Mouse (Mus musculus) gastrocnemius, postnatal 36 days (tissue): ENCODE measurements around the gene Gal3st3. TPM values are rescaled to one million over a fixed set of nuclear protein-coding genes. Genes with fewer than 3 reads are reported as not detected.
"Not testable (repeated sequence)": the region's sequence is repeated elsewhere in the genome, so short reads cannot be mapped to it uniquely, and the experiment has no call there.

ENCODE experiments used
- DNase-seq, 2 experiments: peaks; one replicate each; pipeline ENCODE4 v3.0.0; 2022
- intact Hi-C: fragments of 180-260 bp; cut with DNase I; formaldehyde crosslinking; loops from one replicate; pipeline ENCODE4 v1.15.1; 2025
- total RNA-seq, 2 experiments: library from RNA; stranded (reverse); gene quantifications; 2 replicates each; pipeline ENCODE4 v1.2.3; 2021

The Gal3st3 gene
- total RNA-seq, 2 experiments from 2014 or later: 0.10 TPM; not detected in 1

DNA sequence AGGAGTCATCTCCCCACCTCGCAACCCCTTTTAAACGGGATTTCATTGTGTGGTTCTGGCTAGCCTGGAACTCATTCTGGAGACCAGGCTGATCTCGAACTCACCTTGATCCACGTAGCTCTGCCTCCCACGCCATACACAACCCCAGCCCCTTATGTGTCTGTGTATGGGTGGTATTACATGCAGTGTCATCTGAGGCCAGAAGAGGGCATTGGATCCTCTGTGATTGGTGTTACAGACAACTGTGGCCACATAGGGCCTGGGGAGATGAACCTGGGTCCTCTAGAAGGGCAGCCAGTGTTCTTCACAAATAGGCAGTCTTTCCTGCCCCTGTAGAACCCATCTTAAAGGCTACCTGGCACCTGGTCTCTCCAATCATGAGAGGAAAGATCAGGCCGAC is 8.1 kb downstream of the Gal3st3 start:
- DNase-seq: no peak
- intact Hi-C loops: no loop called here

DNA sequence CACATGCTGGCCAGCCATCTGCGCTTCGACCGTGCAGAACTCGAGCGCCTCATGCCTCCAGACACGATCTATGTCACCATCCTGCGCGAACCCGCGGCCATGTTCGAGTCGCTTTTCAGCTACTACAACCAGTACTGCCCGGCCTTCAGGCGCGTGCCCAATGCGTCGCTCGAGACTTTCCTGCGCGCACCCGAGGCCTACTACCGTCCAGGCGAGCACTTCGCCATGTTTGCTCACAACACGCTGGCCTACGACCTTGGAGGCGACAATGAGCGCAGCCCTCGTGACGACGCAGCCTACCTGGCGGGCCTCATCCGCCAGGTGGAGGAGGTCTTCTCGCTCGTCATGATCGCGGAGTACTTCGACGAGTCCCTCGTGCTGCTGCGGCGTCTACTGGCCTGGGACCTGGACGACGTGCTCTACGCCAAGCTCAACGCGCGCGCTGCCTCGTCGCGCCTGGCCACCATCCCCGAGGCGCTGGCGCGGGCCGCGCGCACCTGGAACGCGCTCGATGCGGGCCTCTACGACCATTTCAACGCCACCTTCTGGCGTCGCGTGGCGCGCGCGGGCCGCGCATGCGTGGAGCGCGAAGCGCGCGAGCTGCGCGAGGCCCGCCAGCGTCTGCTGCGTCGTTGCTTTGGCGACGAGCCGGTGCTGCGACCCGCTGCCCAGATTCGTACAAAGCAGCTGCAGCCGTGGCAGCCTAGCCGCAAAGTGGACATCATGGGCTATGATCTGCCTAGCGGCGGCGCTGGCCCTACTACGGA is 9.0 kb downstream of the Gal3st3 start:
- intact Hi-C loops: no loop called here
- no peak for DNase-seq

DNA sequence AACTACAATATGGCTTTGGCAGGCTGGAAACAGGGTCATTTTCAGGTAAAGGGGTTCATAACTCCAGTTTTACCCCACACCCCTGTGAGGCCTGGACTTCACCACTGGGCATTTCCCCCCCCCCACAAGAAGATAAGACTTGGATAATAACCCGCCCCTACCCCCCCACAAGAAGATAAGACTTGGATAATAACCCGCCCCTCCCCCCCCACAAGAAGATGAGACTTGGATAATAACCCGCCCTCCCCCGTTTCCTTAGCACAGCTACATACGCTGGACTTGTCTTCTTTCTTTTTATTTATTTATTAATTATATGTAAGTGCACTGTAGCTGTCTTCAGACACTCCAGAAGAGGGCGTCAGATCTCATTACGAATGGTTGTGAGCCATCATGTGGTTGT is 10.9 kb downstream of the Gal3st3 start:
- intact Hi-C loops: no loop called here
- DNase-seq: no peak

DNA sequence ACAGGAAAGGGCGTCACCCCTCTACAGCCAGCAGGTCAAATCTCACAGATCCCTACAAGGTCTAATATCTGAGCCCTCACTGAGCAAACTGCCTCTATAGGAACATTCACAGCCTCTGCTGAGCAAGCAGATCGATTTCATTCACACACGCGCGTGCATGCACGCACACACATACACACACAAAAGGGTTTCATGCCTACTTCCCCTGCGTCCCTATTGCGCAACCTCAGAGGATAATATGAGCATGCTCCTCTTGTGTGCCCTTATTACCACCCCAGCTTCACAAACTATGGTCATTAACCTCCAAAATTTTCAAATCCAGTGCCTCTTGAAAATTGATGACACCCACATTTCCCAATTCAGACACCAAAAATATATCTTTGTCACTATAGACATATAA is 15.1 kb downstream of the Gal3st3 start:
- no peak for DNase-seq
- intact Hi-C loops: no loop called here

DNA sequence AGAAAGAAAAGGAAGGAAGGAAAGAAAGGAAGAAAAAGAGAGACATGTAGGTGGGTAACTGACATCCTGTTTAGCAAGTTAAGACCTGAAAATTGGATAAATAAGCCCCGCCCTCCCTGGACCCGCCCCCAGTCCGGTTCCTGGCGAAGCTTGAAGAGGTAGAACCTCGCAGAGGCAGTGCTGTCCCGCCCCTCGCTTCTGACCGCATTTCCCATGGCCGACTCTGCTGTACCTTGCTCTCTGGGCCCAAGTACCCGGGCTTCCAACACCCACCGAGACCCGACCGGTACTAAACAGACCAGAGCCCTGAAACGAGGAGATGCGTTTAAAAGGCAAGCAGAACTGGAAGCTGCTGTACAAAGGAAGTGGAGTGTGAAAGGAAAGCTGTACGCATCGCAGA is 25.7 kb downstream of the Gal3st3 start:
- intact Hi-C loops: no loop called here

DNA sequence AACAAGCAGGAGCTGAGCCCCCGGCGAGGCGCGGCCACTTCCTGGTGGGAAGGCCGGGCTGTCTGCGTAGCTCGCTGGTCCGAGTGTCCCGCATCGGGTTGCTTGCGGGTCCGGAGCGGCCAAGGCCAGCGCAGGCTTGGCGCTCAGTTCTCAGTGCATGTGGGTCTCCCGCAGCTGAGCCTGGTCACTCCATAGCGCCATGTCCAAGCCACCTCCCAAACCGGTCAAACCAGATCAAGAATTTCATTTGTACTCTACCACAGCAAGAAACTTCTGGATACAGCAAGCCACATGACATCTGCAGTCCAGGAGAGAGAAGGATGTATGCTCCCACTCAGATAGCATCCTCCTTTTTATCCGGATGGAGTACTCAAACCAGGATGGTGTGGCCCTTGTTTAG is 29.8 kb downstream of the Gal3st3 start:
- DNase-seq: no peak
- intact Hi-C loops: no loop called here

More for the DNA sequence above, 25.7 kb downstream of the Gal3st3 start:
- DNase-seq: no peak

DNA sequence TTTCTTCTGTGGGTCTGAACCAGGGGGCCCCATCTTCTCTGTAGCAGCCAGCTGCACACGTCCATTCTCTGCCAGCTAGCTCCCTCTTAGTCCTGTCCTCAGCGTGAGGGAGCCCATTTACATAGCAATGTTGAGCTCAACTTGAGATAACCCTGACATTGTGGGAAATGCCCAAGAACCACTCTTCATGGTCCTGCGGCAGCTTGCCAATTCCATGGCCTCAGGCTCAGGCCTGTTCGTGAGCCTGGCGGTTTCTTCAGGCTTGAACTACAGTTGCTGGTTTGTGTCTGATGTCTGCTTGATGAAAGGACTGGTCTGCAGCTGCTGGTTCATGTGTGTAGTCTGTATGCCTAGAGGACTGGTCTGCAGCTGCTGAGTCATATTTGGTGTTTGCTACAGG is 36.6 kb downstream of the Gal3st3 start:
- intact Hi-C loops: no loop called here
- DNase-seq: no peak

DNA sequence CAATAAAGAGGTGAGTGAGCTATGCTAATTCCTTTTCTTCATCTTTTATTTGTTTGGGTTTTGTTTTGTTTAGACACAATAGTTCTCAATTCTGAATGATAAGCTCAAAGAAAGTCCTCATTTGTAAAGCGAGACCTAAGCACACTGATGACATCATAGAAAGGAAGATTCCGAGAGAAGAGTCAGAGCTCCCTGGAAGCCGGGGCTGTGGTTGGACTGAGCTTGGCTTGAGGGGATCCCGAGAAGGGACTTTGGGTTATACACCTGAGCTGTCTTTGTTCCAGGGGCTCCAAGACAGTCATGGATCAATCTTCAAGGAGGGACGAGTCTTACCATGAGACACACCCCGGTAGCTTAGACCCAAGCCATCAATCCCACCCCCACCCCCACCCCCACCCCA is 37.3 kb downstream of the Gal3st3 start, which contains the start of gene Catsper1:
TSS of gene Catsper1 (plus strand) at position 301 of the 400 bp plus-strand sequence.
- intact Hi-C loops: no loop called here
- no peak for DNase-seq

DNA sequence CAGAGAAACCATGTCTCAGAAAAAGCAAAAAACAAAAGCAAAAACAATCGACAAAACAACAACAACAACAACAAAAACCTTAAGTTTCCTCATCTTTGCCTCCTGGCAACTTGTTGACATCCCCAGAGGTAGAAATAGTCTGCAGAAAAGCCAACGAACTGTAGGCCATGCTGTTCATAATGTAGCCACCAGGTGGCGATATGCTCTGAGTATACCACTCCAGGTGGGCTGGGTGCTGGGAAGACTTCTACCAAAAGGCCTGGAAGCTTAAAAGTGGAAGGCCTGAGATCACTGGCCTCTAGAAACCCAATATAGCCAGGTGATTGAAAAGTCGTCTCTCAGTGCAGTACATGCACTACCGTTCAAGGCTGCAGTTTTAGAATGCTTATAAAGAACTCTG is 39.8 kb downstream of the Gal3st3 start:
- DNase-seq: peak; percentile 73 to 74
- intact Hi-C loops: no loop called here

DNA sequence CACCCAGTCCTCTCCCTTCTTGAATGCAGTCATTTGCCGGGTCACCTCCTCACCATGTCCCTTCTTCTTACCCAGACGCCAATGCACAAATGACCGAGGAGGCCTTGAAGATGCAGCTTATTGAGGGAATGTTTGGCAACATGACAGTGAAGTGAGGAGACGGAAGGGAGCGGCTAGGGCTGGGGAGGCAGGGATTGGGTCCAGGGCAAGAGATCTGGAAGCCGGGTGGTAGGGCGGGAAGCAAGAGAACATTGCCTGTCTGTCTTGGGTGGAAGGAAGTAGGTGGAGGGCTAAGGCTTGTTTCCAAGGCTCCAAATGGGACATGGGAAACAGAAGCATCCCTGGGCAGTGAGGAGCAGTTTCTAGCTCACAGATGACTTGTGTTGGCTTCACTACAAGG is 43.2 kb downstream of the Gal3st3 start:
- intact Hi-C loops: no loop called here
- no peak for DNase-seq

DNA sequence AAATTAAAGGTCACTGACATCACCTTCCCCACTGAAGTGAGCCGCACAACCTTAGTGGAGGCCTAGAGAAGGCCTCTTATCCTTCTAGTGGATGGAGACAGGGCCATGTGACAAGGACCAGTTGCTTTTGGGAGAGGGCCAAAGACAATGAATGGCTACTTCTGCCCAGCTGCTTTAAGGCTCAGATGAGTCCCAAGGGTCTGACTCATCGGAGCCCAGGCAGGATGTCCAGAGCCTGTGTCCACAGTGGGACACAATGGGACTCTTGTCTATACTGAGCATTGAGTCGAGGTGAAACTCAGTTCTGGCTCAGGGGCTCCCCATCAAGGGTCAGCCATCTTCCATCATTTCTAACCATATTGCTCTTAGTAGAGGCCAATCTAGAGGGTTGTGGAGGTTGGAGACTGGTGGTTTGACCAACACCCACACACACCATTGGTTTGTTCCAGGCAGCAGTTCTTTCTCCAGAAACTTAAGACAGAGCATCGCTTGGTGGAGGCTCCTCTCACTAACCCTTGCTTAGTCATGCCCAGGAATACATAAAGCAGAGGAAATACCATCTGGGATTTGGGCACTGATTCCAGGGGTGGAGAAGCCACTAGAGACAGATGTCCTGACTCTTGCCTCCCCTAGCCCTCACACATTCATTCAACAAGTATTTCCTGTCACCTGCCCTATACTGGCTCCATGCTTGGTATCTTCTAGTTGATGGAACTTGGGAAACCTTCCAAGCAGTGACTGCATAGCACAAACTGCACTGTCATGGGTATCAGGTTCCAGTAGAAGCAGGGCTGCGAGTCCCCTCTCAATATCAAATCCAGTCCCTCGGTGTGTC is 47.4 kb downstream of the Gal3st3 start:
- DNase-seq: no peak
- intact Hi-C loops: no loop called here

DNA sequence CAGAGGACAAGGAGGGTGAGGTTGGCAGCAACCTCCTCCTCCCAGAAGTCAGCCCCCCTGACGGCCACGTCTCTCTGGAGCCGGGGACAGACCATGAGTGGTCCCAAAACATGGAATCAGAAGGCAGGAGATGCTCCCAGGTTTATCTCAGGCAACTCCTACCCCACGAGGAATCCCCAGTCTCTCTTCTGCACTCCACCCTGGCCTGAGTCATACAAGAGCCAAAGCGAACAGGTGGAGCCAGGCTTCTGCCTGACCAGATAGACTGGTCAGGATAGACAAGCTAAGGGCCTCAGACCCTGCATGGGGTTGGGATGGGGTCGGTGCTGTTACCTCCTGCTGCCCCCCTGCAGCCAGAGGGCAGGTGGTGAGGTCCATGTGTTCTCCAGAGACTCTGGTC is 49.9 kb downstream of the Gal3st3 start:
- no peak for DNase-seq
- intact Hi-C loops: no loop called here

DNA sequence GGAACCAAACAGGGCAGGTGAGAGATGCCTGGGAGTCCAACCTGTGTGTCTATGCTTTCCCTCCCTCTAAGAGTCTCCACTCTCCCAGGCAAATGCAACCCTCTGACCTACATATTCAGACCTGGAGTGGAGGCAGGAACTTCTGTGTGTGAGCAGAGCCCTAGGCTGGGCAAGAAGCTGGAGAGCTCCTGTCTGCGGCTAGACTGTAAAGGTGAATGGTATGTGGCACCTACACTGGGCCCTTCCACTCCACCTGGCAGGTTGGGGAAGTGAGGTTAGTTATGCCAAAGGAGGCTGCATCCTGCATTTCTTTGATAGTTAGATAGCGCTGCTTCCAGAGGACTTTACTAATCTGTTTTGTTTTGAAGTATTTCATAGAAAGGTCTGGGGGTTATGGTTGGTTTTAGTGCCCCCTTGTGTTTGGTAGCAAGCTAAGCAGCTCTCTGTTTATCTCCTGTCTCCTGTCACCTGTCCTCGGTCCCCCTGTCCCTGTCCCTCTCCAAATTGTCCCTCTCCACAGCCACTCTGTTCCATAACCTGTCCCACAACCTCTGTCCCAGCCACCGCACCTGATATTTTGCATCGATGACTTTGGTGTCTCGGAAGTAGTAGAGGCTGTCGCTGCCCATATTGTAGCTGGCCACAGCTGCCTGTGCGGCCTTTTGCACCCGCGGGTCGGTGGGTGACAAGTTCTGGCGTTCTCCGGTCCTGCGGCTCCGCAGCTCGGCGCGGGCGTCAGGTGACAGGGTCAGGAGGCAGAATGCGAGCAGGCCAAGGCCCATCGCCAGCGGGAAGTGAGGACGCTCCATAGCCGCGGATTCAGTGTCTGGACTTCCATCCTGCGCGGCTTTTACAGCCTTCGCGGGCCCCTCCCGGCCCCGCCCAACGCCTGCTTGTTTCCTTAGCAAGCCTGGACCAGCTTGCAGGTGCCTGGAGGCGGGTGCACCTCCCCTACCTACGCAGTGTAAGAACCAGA is 50.7 kb downstream of the Gal3st3 start:
- peak in 1 of 2 experiments; percentile 32 for DNase-seq
- intact Hi-C loops: no loop called here

DNA sequence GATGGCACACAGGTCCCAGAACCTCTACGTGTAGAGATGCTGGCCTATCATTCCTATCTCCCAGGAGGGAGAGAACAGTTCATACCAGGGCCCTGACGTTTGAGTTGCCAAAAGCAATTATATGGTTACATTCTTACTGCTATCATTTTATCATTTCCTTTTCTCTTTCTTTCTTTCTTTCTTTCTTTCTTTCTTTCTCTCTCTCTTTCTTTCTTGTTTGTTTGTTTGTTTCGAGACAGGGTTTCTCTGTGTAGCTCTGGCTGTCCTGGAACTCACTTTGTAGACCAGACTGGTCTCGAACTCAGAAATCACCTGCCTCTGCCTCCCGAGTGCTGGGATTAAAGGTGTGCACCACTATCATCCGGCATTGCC is 51.4 kb downstream of the Gal3st3 start, which contains the start of gene Cst6:
TSS of gene Cst6 (minus strand) at position 73 of the 372 bp plus-strand sequence.
- intact Hi-C loops, DNase-seq: not testable (repeated sequence)

DNA sequence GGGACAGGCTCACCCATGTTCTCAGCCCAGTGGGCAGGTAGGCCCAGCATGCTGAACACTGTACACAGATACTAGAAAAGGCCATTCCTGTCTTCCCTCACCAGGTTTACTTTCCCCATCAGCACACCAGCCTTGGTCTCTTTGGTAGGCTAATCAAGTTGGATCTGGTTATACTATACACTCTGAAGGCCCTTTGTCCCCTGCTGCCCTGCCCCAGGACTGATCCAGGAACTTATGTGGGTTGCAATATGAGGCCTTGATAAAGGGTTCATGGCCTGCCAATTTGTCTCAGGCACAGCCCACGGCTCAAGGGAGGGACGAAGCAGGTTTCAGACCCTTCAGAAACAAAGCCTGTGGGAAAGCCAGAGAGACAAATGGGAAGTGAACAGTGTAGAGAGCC is 55.5 kb downstream of the Gal3st3 start:
- intact Hi-C loops: no loop called here
- no peak for DNase-seq

DNA sequence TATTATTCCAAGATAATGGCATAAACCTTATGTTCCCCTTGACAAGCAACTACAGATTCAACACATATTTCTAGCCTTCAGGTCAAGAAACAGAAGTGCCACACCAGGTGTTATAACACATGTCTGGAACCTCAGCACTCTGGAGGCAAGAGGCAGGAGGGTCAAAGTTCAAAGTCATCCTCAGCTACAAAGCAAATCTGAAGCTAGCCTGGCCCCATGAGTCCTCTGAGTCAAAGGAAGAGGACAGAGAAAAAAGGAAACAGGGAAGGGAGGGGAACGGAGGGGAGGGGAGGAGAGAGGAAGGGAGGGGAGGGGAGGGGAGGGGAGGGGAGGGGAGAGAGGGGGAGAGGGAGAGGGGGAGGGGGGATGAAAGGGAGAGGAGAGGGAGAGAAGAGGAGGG is 57.9 kb downstream of the Gal3st3 start:
- DNase-seq: no peak
- intact Hi-C loops: no loop called here
